Mouse (Mus musculus) myocyte (in vitro differentiated cells): ENCODE results near the gene Plekhj1. TPM values are rescaled to one million over a fixed set of nuclear protein-coding genes. Genes with fewer than 3 reads are reported as not detected.
"Not testable (repeated sequence)": the region's sequence is repeated elsewhere in the genome, so short reads cannot be mapped to it uniquely, and the experiment has no call there.

ENCODE experiments used
- H3K27me3 ChIP-seq: one replicate; pipeline ENCODE4 v1.6.1; 2011; ENCODE audit not compliant: control insufficient read depth, insufficient read depth, insufficient read length
- H3K36me3 ChIP-seq: one replicate; pipeline ENCODE4 v1.6.1; 2011; ENCODE audit not compliant: control insufficient read depth, insufficient read depth
- H3K4me2 ChIP-seq: one replicate; pipeline ENCODE4 v1.6.1; 2011; ENCODE audit warnings: low read depth, control low read depth
- H3K4me3 ChIP-seq: one replicate; pipeline ENCODE4 v1.5.1; 2011; ENCODE audit warnings: mild to moderate bottlenecking, control low read depth, moderate library complexity
- H3K79me2 ChIP-seq: one replicate; pipeline ENCODE4 v1.6.1; 2011; ENCODE audit not compliant: control insufficient read depth, insufficient read depth
- H3ac ChIP-seq: one replicate; pipeline ENCODE4 v1.6.1; 2011; ENCODE audit not compliant: control insufficient read depth, insufficient read length
- CEBPB ChIP-seq: IDR thresholded peaks from 2 replicates; pipeline ENCODE4 v1.6.1; 2011; ENCODE audit warnings: mild to moderate bottlenecking, moderate library complexity; ENCODE audit not compliant: poor library complexity, insufficient read depth, severe bottlenecking
- E2F4 ChIP-seq: IDR thresholded peaks from one replicate; pipeline ENCODE4 v1.6.1; 2011; ENCODE audit warnings: mild to moderate bottlenecking, control low read depth, moderate library complexity; ENCODE audit not compliant: insufficient read depth
- MAX ChIP-seq: IDR thresholded peaks from one replicate; pipeline ENCODE4 v1.6.1; 2011; ENCODE audit warnings: low read depth, mild to moderate bottlenecking, control low read depth
- MYOD1 ChIP-seq, 3 experiments: IDR thresholded peaks; one replicate each; pipeline ENCODE4 v1.6.1; 2011; ENCODE audit warnings: control low read depth in 2 of 3, low read depth in 2 of 3, mild to moderate bottlenecking in 2 of 3, moderate library complexity in 1 of 3; ENCODE audit not compliant: insufficient read length in 2 of 3, control insufficient read depth in 1 of 3
- MYOG ChIP-seq, 3 experiments: IDR thresholded peaks; one replicate each; pipeline ENCODE4 v1.6.1; 2011; ENCODE audit warnings: control low read depth in 2 of 3, low read depth in 2 of 3, mild to moderate bottlenecking in 2 of 3; ENCODE audit not compliant: insufficient read length in 2 of 3, control insufficient read depth in 1 of 3, insufficient read depth in 1 of 3
- POLR2A ChIP-seq: IDR thresholded peaks from one replicate; pipeline ENCODE4 v1.6.1; 2011; ENCODE audit warnings: low read depth, mild to moderate bottlenecking, control low read depth, moderate library complexity; ENCODE audit not compliant: insufficient read length
- POLR2AphosphoS2 ChIP-seq: IDR thresholded peaks from one replicate; pipeline ENCODE4 v1.6.1; 2011; ENCODE audit warnings: low read depth, control low read depth; ENCODE audit not compliant: insufficient read length
- REST ChIP-seq: IDR thresholded peaks from one replicate; pipeline ENCODE4 v1.6.1; 2011; ENCODE audit warnings: mild to moderate bottlenecking, control low read depth, moderate library complexity; ENCODE audit not compliant: insufficient read depth, insufficient read length
- SRF ChIP-seq: IDR thresholded peaks from one replicate; pipeline ENCODE4 v1.6.1; 2011; ENCODE audit warnings: low read depth; ENCODE audit not compliant: control insufficient read depth, insufficient read length
- TCF12 ChIP-seq: IDR thresholded peaks from one replicate; pipeline ENCODE4 v1.6.1; 2011; ENCODE audit warnings: mild to moderate bottlenecking, control low read depth; ENCODE audit not compliant: poor library complexity, insufficient read depth, severe bottlenecking
- TCF3 ChIP-seq: IDR thresholded peaks from one replicate; pipeline ENCODE4 v1.6.1; 2011; ENCODE audit warnings: low read depth, control low read depth; ENCODE audit not compliant: insufficient read length
- USF1 ChIP-seq: IDR thresholded peaks from one replicate; pipeline ENCODE4 v1.6.1; 2011; ENCODE audit warnings: low read depth, mild to moderate bottlenecking, control low read depth, moderate library complexity
- polyA plus RNA-seq: library from polyadenylated mRNA; unstranded; fragments of >200 nt; fragmentation: generic; extraction: Trizol; gene quantifications from one replicate; pipeline ENCODE4 v1.2.1, GENCODE M21; 2012; ENCODE audit warnings: missing spikeins

The Plekhj1 gene
- polyA plus RNA-seq, 1 experiment: 69.6 TPM

- Histone ChIP-seq H3K4me3 (no peak overlapping the region), H3K79me2 (peaks cover 8% of the 10 kb centered on the region), H3K36me3 (no peaks in the 10 kb centered on the region), H3ac (no peak overlapping the region), H3K27me3 (no peaks in the 10 kb centered on the region), H3K4me2 (no peak overlapping the region)
- TF ChIP-seq TCF3 (no peak), SRF (no peak), REST (no peak)
These were observed 24.1 kb upstream of the Plekhj1 start for GRCm38 (mm10) chr10:80822528-80822927.

GRCm38 (mm10) chr10:80821991-80822390 is 23.6 kb upstream of the Plekhj1 start:
- Histone ChIP-seq H3K4me3 (no peak overlapping the region), H3ac (no peak overlapping the region), H3K27me3 (no peaks in the 10 kb centered on the region), H3K79me2 (peaks cover 3% of the 10 kb centered on the region), H3K36me3 (no peaks in the 10 kb centered on the region), H3K4me2 (no peak overlapping the region)
- no peak for TF ChIP-seq POLR2AphosphoS2
- no peak for TF ChIP-seq MAX
- TF ChIP-seq E2F4: no peak
- no peak for TF ChIP-seq POLR2A
- TF ChIP-seq USF1: no peak
- no peak for TF ChIP-seq TCF3
- no peak for TF ChIP-seq SRF
- TF ChIP-seq REST: no peak
- TF ChIP-seq MYOG (IDR thresholded peaks at IDR 0.05; ENCODE audit: control insufficient read depth in 1 of 3, insufficient read depth in 1 of 3, insufficient read length in 2 of 3, low read depth in 2 of 3): no peak
- TF ChIP-seq TCF12: no peak
- TF ChIP-seq CEBPB: no peak

- Histone ChIP-seq H3K4me3 (no peak overlapping the region), H3K79me2 (no peaks in the 10 kb centered on the region), H3K27me3 (no peaks in the 10 kb centered on the region), H3K36me3 (no peaks in the 10 kb centered on the region), H3ac (no peak overlapping the region), H3K4me2 (no peak overlapping the region)
- TF ChIP-seq CEBPB (no peak), REST (no peak), MYOG (IDR thresholded peaks at IDR 0.05; ENCODE audit: control insufficient read depth in 1 of 3, insufficient read depth in 1 of 3, insufficient read length in 2 of 3, low read depth in 2 of 3) (no peak), POLR2AphosphoS2 (no peak), MYOD1 (IDR thresholded peaks at IDR 0.05; ENCODE audit: control insufficient read depth in 1 of 3, insufficient read length in 2 of 3, low read depth in 2 of 3) (no peak), POLR2A (no peak)
These were observed 21.0 kb upstream of the Plekhj1 start for GRCm38 (mm10) chr10:80819406-80819805.

- Histone ChIP-seq H3K4me2 (no peak overlapping the region), H3K27me3 (no peaks in the 10 kb centered on the region), H3K36me3 (no peaks in the 10 kb centered on the region), H3K4me3 (no peak overlapping the region), H3ac (no peak overlapping the region), H3K79me2 (no peaks in the 10 kb centered on the region)
- TF ChIP-seq MYOG (IDR thresholded peaks at IDR 0.05; ENCODE audit: control insufficient read depth in 1 of 3, insufficient read depth in 1 of 3, insufficient read length in 2 of 3, low read depth in 2 of 3) (no peak), POLR2AphosphoS2 (no peak), CEBPB (no peak), MAX (no peak), SRF (no peak), TCF3 (no peak), MYOD1 (IDR thresholded peaks at IDR 0.05; ENCODE audit: control insufficient read depth in 1 of 3, insufficient read length in 2 of 3, low read depth in 2 of 3) (no peak), TCF12 (no peak), E2F4 (no peak), USF1 (no peak), REST (no peak), POLR2A (no peak)
These were observed 20.3 kb upstream of the Plekhj1 start for GRCm38 (mm10) chr10:80818599-80819281.

GRCm38 (mm10) chr10:80817955-80818354 is 19.5 kb upstream of the Plekhj1 start:
- H3K4me3 ChIP-seq, H3ac ChIP-seq, H3K4me2 ChIP-seq, H3K36me3 ChIP-seq, H3K79me2 ChIP-seq, H3K27me3 ChIP-seq: not testable (repeated sequence)
